Mouse (Mus musculus) splenic B cell, adult 2 months (primary cell): ENCODE data around the gene Cyp4f13.

Source experiments
- DNase-seq: peaks from one replicate; pipeline ENCODE4 v3.0.0-alpha.2; 2011; ENCODE audit warnings: low read depth, low spot score
- H3K27me3 ChIP-seq: 2 replicates; pipeline ENCODE4 v1.6.1; 2012; ENCODE audit warnings: mild to moderate bottlenecking, low read length, moderate library complexity, mixed read lengths; ENCODE audit not compliant: control insufficient read depth, poor library complexity, insufficient read depth, severe bottlenecking
- H3K36me3 ChIP-seq: 2 replicates; pipeline ENCODE4 v1.6.1; 2012; ENCODE audit warnings: mild to moderate bottlenecking, low read length, moderate library complexity, mixed read lengths; ENCODE audit not compliant: control insufficient read depth, poor library complexity, insufficient read depth, severe bottlenecking

The Cyp4f13 gene

GRCm38 (mm10) chr17:32947215-32947914 lies at the start of gene Cyp4f13:
Gene Cyp4f13, minus strand, starts transcription at chr17:32947402.
- H3K36me3 ChIP-seq: no peaks in the 10 kb centered on the region
- no peaks in the 10 kb centered on the region for H3K27me3 ChIP-seq
- DNase-seq: peak; percentile 91

GRCm38 (mm10) chr17:32992699-32993474 lies 45.7 kb upstream of the Cyp4f13 start, which contains the start of gene Zfp952:
Gene Zfp952, plus strand, starts transcription at chr17:32993129.
- Histone ChIP-seq H3K36me3 (no peaks in the 10 kb centered on the region; the same call in none of the 2 replicates), H3K27me3 (no peaks in the 10 kb centered on the region)
- peak; percentile 94 for DNase-seq

- H3K27me3 ChIP-seq: no peaks in the 10 kb centered on the region
- peak; percentile 60 for DNase-seq
- no peaks in the 10 kb centered on the region; the same call in none of the 2 replicates for H3K36me3 ChIP-seq
Observed at GRCm38 (mm10) chr17:32991965-32992698, 44.9 kb upstream of the Cyp4f13 start.

- Histone ChIP-seq H3K27me3 (no peaks in the 10 kb centered on the region), H3K36me3 (no peaks in the 10 kb centered on the region)
- no peak for DNase-seq
Observed at GRCm38 (mm10) chr17:32986301-32986700, 39.1 kb upstream of the Cyp4f13 start.

- DNase-seq: no peak
- Histone ChIP-seq H3K27me3 (no peaks in the 10 kb centered on the region), H3K36me3 (peaks cover 17% of the 10 kb centered on the region; the same call in 1 of the 2 replicates)
Observed at GRCm38 (mm10) chr17:32981361-32981760, 34.2 kb upstream of the Cyp4f13 start.

GRCm38 (mm10) chr17:32965623-32966290 lies 18.6 kb upstream of the Cyp4f13 start, which contains the start of gene Zfp472:
Gene Zfp472, plus strand, starts transcription at chr17:32965814.
- H3K27me3 ChIP-seq: no peaks in the 10 kb centered on the region
- H3K36me3 ChIP-seq: no peaks in the 10 kb centered on the region
- DNase-seq: peak; percentile 94

- no peak for DNase-seq
- no peaks in the 10 kb centered on the region for H3K27me3 ChIP-seq
- H3K36me3 ChIP-seq: no peaks in the 10 kb centered on the region
Observed at GRCm38 (mm10) chr17:32965253-32965622, 18.0 kb upstream of the Cyp4f13 start.

- H3K27me3 ChIP-seq: no peaks in the 10 kb centered on the region
- DNase-seq: peak; percentile 86
- H3K36me3 ChIP-seq: no peaks in the 10 kb centered on the region
Observed at GRCm38 (mm10) chr17:32951441-32951840, 4.2 kb upstream of the Cyp4f13 start.

GRCm38 (mm10) chr17:32951006-32951405 lies 3.8 kb upstream of the Cyp4f13 start:
- no peak for DNase-seq
- no peaks in the 10 kb centered on the region for H3K27me3 ChIP-seq

GRCm38 (mm10) chr17:32950136-32950535 lies 2.9 kb upstream of the Cyp4f13 start:
- H3K27me3 ChIP-seq: no peaks in the 10 kb centered on the region
- H3K36me3 ChIP-seq: no peaks in the 10 kb centered on the region
- no peak for DNase-seq

More at GRCm38 (mm10) chr17:32951006-32951405, 3.8 kb upstream of the Cyp4f13 start:
- no peaks in the 10 kb centered on the region for H3K36me3 ChIP-seq

- no peak for DNase-seq
- Histone ChIP-seq H3K27me3 (no peaks in the 10 kb centered on the region), H3K36me3 (no peaks in the 10 kb centered on the region)
Observed at GRCm38 (mm10) chr17:32946716-32947115, 486 bp downstream of the Cyp4f13 start.

- DNase-seq: peak; percentile 37
- no peaks in the 10 kb centered on the region for H3K27me3 ChIP-seq
- H3K36me3 ChIP-seq: no peaks in the 10 kb centered on the region
Observed at GRCm38 (mm10) chr17:32944402-32945035, 2.7 kb downstream of the Cyp4f13 start.

- Histone ChIP-seq H3K36me3 (no peaks in the 10 kb centered on the region), H3K27me3 (no peaks in the 10 kb centered on the region)
- no peak for DNase-seq
Observed at GRCm38 (mm10) chr17:32943661-32944060, 3.5 kb downstream of the Cyp4f13 start.

- H3K27me3 ChIP-seq: no peaks in the 10 kb centered on the region
- H3K36me3 ChIP-seq: no peaks in the 10 kb centered on the region; the same call in 1 of the 2 replicates
- DNase-seq: peak; percentile 18
Observed at GRCm38 (mm10) chr17:32939831-32940230, 7.4 kb downstream of the Cyp4f13 start.
